Mouse (Mus musculus) embryonic facial prominence, embryonic 12.5 days (tissue): Measurements from ENCODE around the gene Zbtb2. TPM values are rescaled to one million over a fixed set of nuclear protein-coding genes. Genes with fewer than 3 reads are reported as not detected.

Experiments
- ATAC-seq: fragments of 200-750 bp; cut with Nextera tagmentation; 2 replicates; pipeline ENCODE4 v1.8.0; 2017; ENCODE audit not compliant: insufficient number of reproducible peaks, insufficient read depth, low FRiP score, low TSS enrichment
- H3K27ac ChIP-seq: fragments of 300-500 bp; sonication (generic); 2 replicates; pipeline ENCODE4 v1.5.1; 2016; ENCODE audit warnings: mild to moderate bottlenecking
- H3K27me3 ChIP-seq: fragments of 300-500 bp; sonication (generic); 2 replicates; pipeline ENCODE4 v1.6.1; 2016; ENCODE audit warnings: mild to moderate bottlenecking, moderate library complexity
- H3K36me3 ChIP-seq: fragments of 300-500 bp; sonication (generic); 2 replicates; pipeline ENCODE4 v1.6.1; 2016; ENCODE audit warnings: mild to moderate bottlenecking
- H3K4me1 ChIP-seq: fragments of 300-500 bp; sonication (generic); 2 replicates; pipeline ENCODE4 v1.6.1; 2016
- H3K4me2 ChIP-seq: fragments of 300-500 bp; sonication (generic); replicated peaks from 2 replicates; pipeline ENCODE4 v1.6.1; 2016; ENCODE audit warnings: mild to moderate bottlenecking, moderate library complexity
- H3K4me3 ChIP-seq: fragments of 300-500 bp; sonication (generic); 2 replicates; pipeline ENCODE4 v1.5.1; 2016; ENCODE audit warnings: mild to moderate bottlenecking
- H3K9ac ChIP-seq: fragments of 300-500 bp; sonication (generic); 2 replicates; pipeline ENCODE4 v1.6.1; 2016; ENCODE audit warnings: mild to moderate bottlenecking, moderate library complexity
- H3K9me3 ChIP-seq: fragments of 300-500 bp; sonication (generic); 2 replicates; pipeline ENCODE4 v1.6.1; 2016; ENCODE audit warnings: mild to moderate bottlenecking, moderate library complexity
- WGBS: fragments of 180-500 bp; shearing (Covaris S2); methylation state at CpG from one replicate; pipeline ENCODE4 v1.1.7; 2016; 5-methylcytosine and 5-hydroxymethylcytosine counted together
- polyA plus RNA-seq: library from polyadenylated mRNA; unstranded; fragments of >200 nt; fragmentation: Nextera tagmentation; extraction: Ambion mirVana; gene quantifications from 2 replicates; pipeline ENCODE4 v1.2.1, GENCODE M21; 2016

Gene Zbtb2
- polyA plus RNA-seq, 1 experiment from 2014 or later = 18.0 TPM

DNA sequence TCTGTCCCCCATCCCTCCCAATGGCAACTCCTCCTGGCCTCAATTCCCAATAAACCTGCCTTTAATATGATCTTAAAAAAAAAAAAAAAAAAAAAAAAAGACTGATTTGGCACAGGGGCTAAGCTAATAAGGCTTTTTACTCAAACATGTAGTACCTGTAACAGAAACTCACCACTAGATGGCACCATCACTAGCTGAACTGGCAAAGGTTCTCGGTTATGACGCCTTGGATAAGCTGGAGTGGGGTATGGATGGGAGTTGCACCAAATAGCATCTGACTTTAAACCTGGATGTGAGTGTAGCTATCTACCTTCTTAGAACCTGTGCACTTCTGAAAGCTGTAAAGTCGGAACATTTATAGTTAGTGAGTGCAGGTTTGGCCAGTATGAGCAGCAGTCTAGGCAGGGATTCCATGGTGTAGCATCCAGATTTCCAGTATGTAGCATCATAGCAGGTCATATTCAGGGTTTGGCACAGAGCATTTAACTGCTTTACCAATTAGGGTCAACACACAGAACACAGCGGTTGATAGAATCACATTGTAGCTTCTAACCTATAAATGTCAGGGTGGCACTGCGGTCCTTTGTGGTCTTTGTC lies 17.1 kb upstream of the Zbtb2 start:
- Histone ChIP-seq H3K4me3 (no peak overlapping the region), H3K4me1 (no peaks in the 10 kb centered on the region), H3K9ac (no peak overlapping the region), H3K4me2 (no peak overlapping the region), H3K27me3 (no peaks in the 10 kb centered on the region), H3K27ac (no peak overlapping the region), H3K9me3 (no peaks in the 10 kb centered on the region), H3K36me3 (peaks cover 35% of the 10 kb centered on the region)
- ATAC-seq = no peak
- WGBS = 59% methylated on average over 5 of the region's 5 CpGs

DNA sequence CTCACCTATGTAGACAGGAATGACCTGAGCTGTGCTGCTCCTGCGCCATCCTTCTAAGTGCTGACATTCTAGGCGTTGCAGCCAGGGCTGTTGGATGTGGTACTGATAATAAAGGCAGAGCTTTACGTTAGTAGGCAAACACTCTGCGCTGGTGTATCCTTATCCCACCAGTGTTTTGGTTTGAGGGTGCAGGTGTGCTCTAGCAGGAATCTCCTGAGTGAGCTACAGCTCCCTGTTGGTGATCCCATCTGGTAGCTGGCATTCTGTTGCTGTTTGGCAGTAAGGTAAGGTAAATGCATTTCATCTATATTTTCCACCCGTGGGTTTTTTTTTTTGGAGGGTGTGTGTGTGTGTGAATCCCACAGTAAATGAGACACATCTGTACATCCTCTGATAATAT lies 10.2 kb upstream of the Zbtb2 start:
- WGBS = 90% methylated on average over 5 of the region's 5 CpGs
- no peak for ATAC-seq

DNA sequence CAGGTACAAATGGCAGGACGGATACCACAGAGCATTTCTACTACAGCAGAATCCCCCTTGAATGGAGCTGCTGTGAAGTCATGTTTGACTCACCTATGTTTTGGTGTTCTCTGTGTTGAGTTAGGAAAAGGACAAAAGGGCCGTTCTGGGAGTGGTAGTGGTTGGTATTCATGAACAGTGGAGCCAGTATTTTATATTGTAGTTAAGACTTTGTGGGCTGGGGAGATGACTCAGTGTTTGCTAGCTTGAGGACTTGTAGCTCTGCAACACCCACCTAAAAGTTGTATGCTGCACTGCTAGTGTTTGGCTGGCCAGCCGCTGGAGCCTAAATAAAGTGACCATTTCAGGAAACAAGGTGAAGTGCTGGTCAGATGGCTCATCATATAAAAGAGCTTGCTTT lies 7.4 kb upstream of the Zbtb2 start:
- 91% methylated on average over 3 of the region's 3 CpGs for WGBS
- peaks cover 32% of the 10 kb centered on the region for H3K36me3 ChIP-seq
- no peak overlapping the region for H3K27ac ChIP-seq
- H3K4me2 ChIP-seq = no peak overlapping the region
- H3K4me3 ChIP-seq = no peak overlapping the region
- no peaks in the 10 kb centered on the region for H3K9me3 ChIP-seq
- ATAC-seq = no peak
- H3K9ac ChIP-seq = no peak overlapping the region
- H3K27me3 ChIP-seq = no peaks in the 10 kb centered on the region
- H3K4me1 ChIP-seq = peaks cover 16% of the 10 kb centered on the region

More for the DNA sequence above, 10.2 kb upstream of the Zbtb2 start:
- no peak overlapping the region for H3K4me2 ChIP-seq
- no peak overlapping the region for H3K9ac ChIP-seq
- no peaks in the 10 kb centered on the region for H3K9me3 ChIP-seq
- no peak overlapping the region for H3K4me3 ChIP-seq
- H3K27ac ChIP-seq = no peak overlapping the region
- H3K36me3 ChIP-seq = peaks cover 36% of the 10 kb centered on the region
- H3K27me3 ChIP-seq = no peaks in the 10 kb centered on the region
- no peaks in the 10 kb centered on the region for H3K4me1 ChIP-seq

DNA sequence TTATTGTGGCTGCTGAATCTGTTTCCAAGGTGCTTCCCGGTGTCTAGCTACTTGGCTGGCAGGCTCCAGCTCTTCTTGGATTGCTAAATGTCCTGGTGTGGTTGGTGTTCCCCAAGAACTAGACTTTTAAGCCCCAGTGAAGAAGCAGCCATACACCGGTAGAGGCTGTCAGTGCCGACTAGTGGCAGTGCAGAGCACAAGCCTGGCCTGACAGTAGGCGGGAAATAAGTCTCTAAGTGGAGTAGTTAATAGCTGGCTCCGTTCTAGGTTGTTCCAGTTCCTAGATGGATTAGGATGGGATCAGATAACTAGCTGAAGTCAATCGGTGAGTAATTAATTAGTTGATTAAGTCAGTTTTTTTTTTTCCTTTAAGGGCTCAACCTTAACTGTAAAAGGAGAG lies 3.9 kb upstream of the Zbtb2 start:
- no peak overlapping the region for H3K27ac ChIP-seq
- no peaks in the 10 kb centered on the region for H3K9me3 ChIP-seq
- peaks cover 32% of the 10 kb centered on the region for H3K4me1 ChIP-seq
- H3K4me2 ChIP-seq = no peak overlapping the region
- H3K9ac ChIP-seq = no peak overlapping the region
- no peak for ATAC-seq
- no peaks in the 10 kb centered on the region for H3K27me3 ChIP-seq
- H3K4me3 ChIP-seq = no peak overlapping the region
- WGBS = 58% methylated on average over 6 of the region's 6 CpGs
- peaks cover 22% of the 10 kb centered on the region for H3K36me3 ChIP-seq

DNA sequence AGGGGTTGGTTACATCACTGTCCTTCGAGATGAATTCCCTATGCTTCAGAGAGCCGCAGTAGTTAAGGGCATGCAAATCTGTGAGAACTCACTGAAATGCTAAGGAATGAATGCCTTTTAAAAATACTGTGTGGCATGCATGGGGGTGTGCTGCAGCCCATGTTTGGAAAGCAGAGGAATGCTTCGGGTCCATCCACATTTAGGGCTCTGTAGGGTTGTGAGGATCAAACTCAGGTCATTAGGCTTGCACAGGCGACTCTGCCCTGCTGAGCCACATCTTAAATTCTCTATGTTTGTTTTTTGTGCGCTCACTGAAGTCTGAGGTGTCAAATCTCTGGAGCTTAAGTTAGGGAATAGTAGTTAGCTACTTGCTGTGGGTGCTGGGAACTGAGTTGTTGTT lies 3.2 kb upstream of the Zbtb2 start:
- Histone ChIP-seq H3K9ac (no peak overlapping the region), H3K4me3 (no peak overlapping the region), H3K4me1 (peaks cover 32% of the 10 kb centered on the region), H3K36me3 (peaks cover 19% of the 10 kb centered on the region; the same call in 1 of the 2 replicates), H3K27me3 (no peaks in the 10 kb centered on the region), H3K9me3 (no peaks in the 10 kb centered on the region), H3K27ac (no peak overlapping the region), H3K4me2 (peak overlapping the region; percentile 3; the same call in 1 of the 2 replicates)
- WGBS = 67% methylated on average over 5 of the region's 5 CpGs
- no peak for ATAC-seq

DNA sequence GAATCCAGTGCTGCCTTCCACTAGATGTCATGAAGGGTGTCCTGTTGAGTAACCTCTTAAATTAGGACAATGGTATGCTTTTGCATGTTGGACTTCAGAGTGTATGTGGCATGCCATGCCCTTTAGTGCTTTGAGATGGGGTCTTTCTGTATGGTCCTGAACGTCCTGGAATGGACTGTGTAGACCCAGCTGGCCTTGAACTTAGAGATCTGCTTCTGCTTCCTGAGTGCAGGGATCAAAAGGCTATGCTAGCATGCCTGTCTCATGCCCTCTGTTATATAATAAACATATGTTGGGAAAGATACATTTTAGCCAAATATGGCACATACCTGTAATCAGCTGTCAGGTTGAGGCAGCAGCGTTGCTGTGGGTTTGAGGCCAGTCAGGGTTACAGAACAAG lies 2.6 kb upstream of the Zbtb2 start:
- Histone ChIP-seq H3K27me3 (no peaks in the 10 kb centered on the region), H3K4me1 (peaks cover 32% of the 10 kb centered on the region), H3K9ac (no peak overlapping the region), H3K4me3 (no peak overlapping the region), H3K27ac (no peak overlapping the region), H3K36me3 (peaks cover 14% of the 10 kb centered on the region; the same call in 1 of the 2 replicates), H3K9me3 (no peaks in the 10 kb centered on the region), H3K4me2 (peak overlapping the region; percentile 3; the same call in 1 of the 2 replicates)
- ATAC-seq = no peak
- WGBS = 51% methylated on average over 2 of the region's 2 CpGs

DNA sequence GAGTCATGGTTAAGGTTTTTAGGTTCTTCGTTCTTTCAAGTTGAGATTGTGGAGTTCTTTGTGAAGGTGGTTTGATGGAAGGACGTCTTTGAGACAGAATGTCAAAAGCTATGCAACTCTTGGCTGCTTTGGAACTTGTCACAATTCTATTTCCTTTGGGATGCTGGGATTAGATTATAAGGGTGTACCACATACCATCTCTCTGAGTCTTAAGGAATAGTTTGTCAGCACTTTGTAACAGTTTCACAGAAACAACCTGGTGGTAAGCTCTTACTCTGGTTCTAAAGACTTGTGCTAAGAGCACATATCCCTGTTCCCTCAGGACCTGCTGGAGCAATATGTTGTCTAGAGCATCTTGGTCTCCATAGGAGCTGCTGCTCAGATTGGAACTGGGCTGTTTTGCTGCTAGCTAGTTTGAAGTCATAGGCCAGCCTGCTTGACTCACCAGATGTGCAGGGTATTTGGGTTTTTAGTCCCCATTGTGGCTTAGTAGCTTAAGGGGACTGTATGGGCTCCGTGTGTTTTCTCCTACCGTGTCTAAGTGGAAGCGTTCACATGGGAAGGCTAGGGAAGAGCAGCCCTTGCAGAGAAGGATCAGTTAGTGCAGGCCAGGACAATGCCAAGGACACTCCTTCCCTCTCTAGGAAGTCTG lies 1.7 kb upstream of the Zbtb2 start:
- WGBS = 60% methylated on average over 5 of the region's 5 CpGs
- ATAC-seq = no peak
- Histone ChIP-seq H3K4me1 (peaks cover 32% of the 10 kb centered on the region), H3K27me3 (no peaks in the 10 kb centered on the region), H3K9ac (peak overlapping the region; percentile 100), H3K4me3 (peak overlapping the region; percentile 99), H3K36me3 (peaks cover 10% of the 10 kb centered on the region; the same call in 1 of the 2 replicates), H3K9me3 (no peaks in the 10 kb centered on the region), H3K27ac (no peak overlapping the region), H3K4me2 (peak overlapping the region; percentile 92)

DNA sequence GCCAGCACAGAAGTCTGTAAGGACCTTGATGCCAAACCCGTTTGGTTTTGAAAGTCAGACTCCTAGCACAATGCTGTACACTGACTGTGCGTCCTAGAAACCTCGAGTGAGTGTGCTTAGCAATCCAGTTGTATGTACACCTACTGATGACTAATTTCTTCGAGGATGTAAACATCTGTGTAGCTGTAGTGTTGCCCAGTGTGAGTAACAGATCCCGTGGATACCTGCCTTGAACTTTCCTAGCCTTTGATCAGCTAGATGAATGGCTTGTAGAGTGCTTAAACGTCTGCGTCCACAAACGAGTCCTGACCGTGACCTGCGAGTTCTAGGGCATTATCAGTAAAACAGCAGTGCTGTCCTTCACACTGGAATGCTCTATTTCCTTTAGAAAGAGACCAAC lies 1.1 kb upstream of the Zbtb2 start:
- Histone ChIP-seq H3K9me3 (no peaks in the 10 kb centered on the region), H3K4me3 (peak overlapping the region; percentile 99), H3K4me2 (peak overlapping the region; percentile 92), H3K27ac (no peak overlapping the region), H3K4me1 (peaks cover 32% of the 10 kb centered on the region), H3K9ac (peak overlapping the region; percentile 100), H3K27me3 (no peaks in the 10 kb centered on the region), H3K36me3 (peaks cover 8% of the 10 kb centered on the region; the same call in 1 of the 2 replicates)
- 30% methylated on average over 10 of the region's 10 CpGs for WGBS
- no peak for ATAC-seq

DNA sequence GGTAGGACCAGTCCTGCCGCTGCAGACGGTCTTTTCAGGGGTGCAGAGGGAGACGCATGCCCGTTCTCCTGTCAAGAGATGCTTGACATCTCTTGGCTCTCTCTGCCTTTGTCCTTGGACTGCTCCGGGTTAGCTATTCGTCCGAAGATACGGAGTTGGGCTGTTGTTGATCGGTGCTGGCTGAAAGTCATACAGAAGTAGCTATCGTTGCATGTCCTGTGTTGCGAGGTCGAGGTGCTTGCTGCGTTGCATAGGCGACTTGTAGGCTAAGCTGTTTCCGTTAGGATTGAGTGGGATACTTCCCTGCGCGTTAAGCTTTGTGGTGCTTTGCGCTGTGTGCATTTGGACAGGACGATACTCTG lies 457 bp upstream of the Zbtb2 start:
- peak overlapping the region; percentile 99 for H3K27ac ChIP-seq
- WGBS = under 1% methylated on average over 19 of the region's 19 CpGs
- no peaks in the 10 kb centered on the region for H3K9me3 ChIP-seq
- H3K9ac ChIP-seq = peak overlapping the region; percentile 100
- H3K4me2 ChIP-seq = peak overlapping the region; percentile 92
- peaks cover 32% of the 10 kb centered on the region for H3K4me1 ChIP-seq
- H3K36me3 ChIP-seq = peaks cover 4% of the 10 kb centered on the region; the same call in 1 of the 2 replicates
- no peaks in the 10 kb centered on the region for H3K27me3 ChIP-seq
- ATAC-seq = no peak
- H3K4me3 ChIP-seq = peak overlapping the region; percentile 99

DNA sequence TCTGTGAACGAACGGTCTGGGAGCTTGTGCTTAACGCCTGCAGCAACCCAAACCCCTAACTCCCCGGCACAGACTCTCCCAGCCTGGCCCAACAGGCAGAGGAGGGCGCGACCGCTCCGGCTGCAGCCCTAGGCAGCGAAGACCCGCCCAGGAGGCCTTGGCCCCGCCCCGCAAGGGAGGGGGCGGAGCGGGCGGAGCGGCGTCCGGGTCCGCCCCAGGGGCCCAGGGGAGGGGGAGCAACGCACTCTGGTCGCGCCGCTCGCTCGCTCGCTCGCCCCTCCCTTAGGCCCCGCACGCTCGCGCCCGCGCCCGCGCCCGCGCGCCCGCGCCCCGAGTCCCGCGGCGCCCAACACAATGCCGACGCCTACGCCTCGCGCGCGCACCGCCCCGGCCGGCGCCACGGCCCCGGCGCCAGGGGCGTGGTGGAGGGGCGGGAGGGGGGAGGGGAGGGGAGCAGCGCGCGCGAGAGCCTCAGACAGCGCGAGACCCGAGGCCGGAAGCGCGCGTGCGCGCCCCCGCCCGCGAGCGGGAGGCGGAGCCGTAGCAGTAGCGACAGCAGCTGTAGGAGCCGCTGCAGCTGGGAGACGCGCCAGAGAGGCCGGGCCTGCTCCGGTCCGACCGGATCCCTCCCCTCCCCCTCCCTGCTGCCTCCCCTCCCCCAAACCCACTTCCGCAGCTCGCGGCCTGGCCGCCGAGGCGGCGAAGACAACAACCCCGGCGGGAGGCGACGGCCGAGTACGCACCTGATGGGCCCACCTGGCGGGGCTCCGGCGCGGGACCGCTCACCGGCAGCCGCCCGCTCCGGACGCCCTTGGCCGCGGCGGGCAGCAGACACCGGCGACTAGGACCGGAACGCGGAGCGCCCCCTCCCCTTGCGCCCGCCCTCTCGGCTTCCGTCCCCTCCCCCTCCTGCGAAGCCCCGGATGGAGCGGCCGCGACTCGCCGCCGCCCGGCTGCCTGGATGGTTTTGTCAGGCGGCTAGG lies 1.0 kb downstream of the Zbtb2 start:
- H3K9ac ChIP-seq = peak overlapping the region; percentile 100
- peak overlapping the region; percentile 99 for H3K4me3 ChIP-seq
- ATAC-seq = peak; percentile 90
- under 1% methylated on average over 72 of the region's 133 CpGs for WGBS
- no peaks in the 10 kb centered on the region for H3K27me3 ChIP-seq
- H3K27ac ChIP-seq = peak overlapping the region; percentile 99
- no peaks in the 10 kb centered on the region for H3K9me3 ChIP-seq
- peak overlapping the region; percentile 92 for H3K4me2 ChIP-seq
- peaks cover 32% of the 10 kb centered on the region for H3K4me1 ChIP-seq
- no peaks in the 10 kb centered on the region for H3K36me3 ChIP-seq

DNA sequence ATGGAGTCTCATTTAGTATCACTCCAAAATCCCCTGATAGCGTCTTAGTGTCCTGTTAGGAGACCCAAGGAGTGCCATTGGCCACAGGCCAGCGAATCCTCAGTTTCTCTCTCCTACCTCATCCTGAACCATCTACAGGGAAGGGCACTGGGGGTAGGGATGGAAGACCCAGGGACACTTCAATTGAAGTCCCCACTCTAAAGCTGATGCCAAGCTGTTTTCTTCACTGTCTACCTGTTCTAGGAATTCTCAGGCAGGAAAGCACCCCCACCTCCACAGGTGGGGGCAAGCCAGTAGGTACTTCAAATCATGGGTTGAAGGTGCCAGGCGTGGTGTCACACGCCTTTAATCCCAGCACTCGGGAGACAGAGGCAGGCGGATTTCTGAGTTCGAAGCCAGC lies 3.7 kb downstream of the Zbtb2 start:
- no peak overlapping the region for H3K9ac ChIP-seq
- no peak overlapping the region for H3K4me2 ChIP-seq
- no peaks in the 10 kb centered on the region for H3K9me3 ChIP-seq
- no peak overlapping the region for H3K4me3 ChIP-seq
- ATAC-seq = no peak
- peaks cover 6% of the 10 kb centered on the region for H3K4me1 ChIP-seq
- no peak overlapping the region for H3K27ac ChIP-seq
- H3K27me3 ChIP-seq = no peaks in the 10 kb centered on the region
- no peaks in the 10 kb centered on the region for H3K36me3 ChIP-seq
- WGBS = 93% methylated on average over 7 of the region's 7 CpGs
